8 mouse cellular contexts compared by ENCODE assay signal in genomic region chr16:90386514-90387160, GRCm38 (mm10). TPM values are rescaled to one million over a fixed set of nuclear protein-coding genes. Genes with fewer than 3 reads are reported as not detected.
DNase-seq lines count a peak whose midpoint lies in the region; ATAC-seq and TF ChIP-seq lines count a peak whose summit lies in the region.

No protein-coding gene starts in this region.

- DNase-seq in gastrocnemius, adult 2 months: peak; percentile 46
- no peak for DNase-seq in gastrocnemius, adult 8-10 months (ENCODE audit: low spot score in 2 of 2)
- peak; percentile 18 for DNase-seq in cerebellum, adult 9-11 months
- DNase-seq in frontal cortex, postnatal 25 days (ENCODE audit: low spot score in 2 of 2): peak; percentile 15 to 18
- no peak for DNase-seq in liver, embryonic 13.5 days
- DNase-seq in thymus, postnatal 25 days: peak; percentile 25

- H3K9ac ChIP-seq in intestine, embryonic 15.5 days: peak overlapping the region; percentile 77
- peak overlapping the region; percentile 64 for H3K9ac ChIP-seq in liver, embryonic 13.5 days
- peak overlapping the region; percentile 90 for H3K9ac ChIP-seq in neural tube, embryonic 13.5 days

- H3K27ac ChIP-seq in gastrocnemius, adult 2 months: peak overlapping the region; percentile 59
- peak overlapping the region; percentile 96 for H3K27ac ChIP-seq in intestine, embryonic 15.5 days
- peak overlapping the region; percentile 79; the same call in 1 of the 2 replicates for H3K27ac ChIP-seq in liver, embryonic 13.5 days
- peak overlapping the region; percentile 93 for H3K27ac ChIP-seq in neural tube, embryonic 13.5 days (replicated peaks)

- H3K4me1 ChIP-seq in intestine, embryonic 15.5 days (replicated peaks): peaks cover 31% of the 10 kb centered on the region
- peaks cover 12% of the 10 kb centered on the region for H3K4me1 ChIP-seq in liver, embryonic 13.5 days (replicated peaks)
- H3K4me1 ChIP-seq in neural tube, embryonic 13.5 days (replicated peaks): peaks cover 62% of the 10 kb centered on the region

- TF ChIP-seq CTCF in gastrocnemius, adult 2 months (IDR thresholded peaks at IDR 0.05): peak; percentile 31; the same call in 1 of the 2 replicates

- intact Hi-C loops in gastrocnemius, adult 2 months (cut with DNase I): loop anchor here (10.0 kb wide), 1 partner anchor 238 kb away; no protein-coding TSS in a partner anchor

- no peaks in the 10 kb centered on the region; the same call in 1 of the 2 replicates for H3K36me3 ChIP-seq in intestine, embryonic 15.5 days
- H3K36me3 ChIP-seq in liver, embryonic 13.5 days: peaks cover 7% of the 10 kb centered on the region; the same call in 1 of the 2 replicates
- peaks cover 12% of the 10 kb centered on the region for H3K36me3 ChIP-seq in neural tube, embryonic 13.5 days

- peak overlapping the region; percentile 93 for H3K4me2 ChIP-seq in intestine, embryonic 15.5 days (replicated peaks)
- H3K4me2 ChIP-seq in liver, embryonic 13.5 days: peak overlapping the region; percentile 61
- H3K4me2 ChIP-seq in neural tube, embryonic 13.5 days: peak overlapping the region; percentile 85

- no peaks in the 10 kb centered on the region for H3K27me3 ChIP-seq in intestine, embryonic 15.5 days (replicated peaks)
- H3K27me3 ChIP-seq in liver, embryonic 13.5 days: peaks cover 68% of the 10 kb centered on the region
- H3K27me3 ChIP-seq in neural tube, embryonic 13.5 days: peaks cover 30% of the 10 kb centered on the region

- ATAC-seq in intestine, embryonic 15.5 days: peak; percentile 52
- peak; percentile 48 for ATAC-seq in liver, embryonic 13.5 days (ENCODE audit: low read depth)
- peak; percentile 70 for ATAC-seq in neural tube, embryonic 13.5 days (ENCODE audit: low read depth)

- peak overlapping the region; percentile 87 for H3K4me3 ChIP-seq in gastrocnemius, adult 2 months
- peak overlapping the region; percentile 83 for H3K4me3 ChIP-seq in intestine, embryonic 15.5 days (replicated peaks)
- peak overlapping the region; percentile 59 for H3K4me3 ChIP-seq in liver, embryonic 13.5 days (replicated peaks)
- peak overlapping the region; percentile 85 for H3K4me3 ChIP-seq in neural tube, embryonic 13.5 days

- no peaks in the 10 kb centered on the region for H3K9me3 ChIP-seq in intestine, embryonic 15.5 days
- H3K9me3 ChIP-seq in liver, embryonic 13.5 days (replicated peaks): no peaks in the 10 kb centered on the region; the same call in 1 of the 2 replicates
- H3K9me3 ChIP-seq in neural tube, embryonic 13.5 days: 0 out of 2 replicates have a peak, but pooled peaks cover 8% of the 10 kb centered on the region

- 0% methylated on average over 49 of the region's 49 CpGs for WGBS in intestine, embryonic 15.5 days
- under 1% methylated on average over 48 of the region's 49 CpGs for WGBS in liver, embryonic 13.5 days (ENCODE audit: insufficient replicate concordance)
- WGBS in neural tube, embryonic 13.5 days: under 1% methylated on average over 49 of the region's 49 CpGs

RNA-seq across cellular contexts. Expression of gene Hunk, which starts 0.8 kb away (rescaled TPM):
- under 1 TPM; 0.46 to 0.53 TPM for total RNA-seq in gastrocnemius, adult 2 months (2021)
- total RNA-seq in gastrocnemius, adult 8-10 months (2022): under 1 TPM; 0.16 to 0.34 (median 0.22) TPM
- 6.5 and 6.8 TPM in 2 replicates for polyA plus RNA-seq in intestine, embryonic 15.5 days (2015; fragmentation: Nextera tagmentation; extraction: Ambion mirVana)
- 0.98 and 1.4 TPM in 2 replicates for polyA plus RNA-seq in liver, embryonic 13.5 days (2015; fragmentation: Nextera tagmentation; extraction: Ambion mirVana)
- 6.2 and 6.8 TPM in 2 replicates for polyA plus RNA-seq in neural tube, embryonic 13.5 days (2015; fragmentation: Nextera tagmentation; extraction: Ambion mirVana)

Comparison
In these comparisons a context has a peak if more than half of its experiments do, and no peak if none do; other contexts are left out.
1. DNase-seq: peak in gastrocnemius, adult 2 months (single experiment), cerebellum, adult 9-11 months (single experiment), frontal cortex, postnatal 25 days (2 of 2) and thymus, postnatal 25 days (single experiment); none in gastrocnemius, adult 8-10 months (0 of 2) and liver, embryonic 13.5 days (single experiment).
2. Peak in every context shown above with its lines, with median percentiles within 50 percentile points of each other: H3K27ac ChIP-seq, H3K4me3 ChIP-seq, ATAC-seq, H3K4me2 ChIP-seq and H3K9ac ChIP-seq.